Mouse (Mus musculus) adrenal gland, postnatal 10 days (tissue): Measurements from ENCODE around the gene Phf6. TPM values are rescaled to one million over a fixed set of nuclear protein-coding genes. Genes with fewer than 3 reads are reported as not detected.
"Not testable (repeated sequence)": the region's sequence is repeated elsewhere in the genome, so short reads cannot be mapped to it uniquely, and the experiment has no call there.

ENCODE experiments used
- DNase-seq: peaks from one replicate; pipeline ENCODE4 v3.0.0; 2021; ENCODE audit warnings: mixed read lengths
- total RNA-seq, 2 experiments: library from RNA; stranded (reverse); gene quantifications; 2 replicates each; pipeline ENCODE4 v1.2.3; 2021

Phf6 gene
- total RNA-seq, 2 experiments from 2014 or later = 15.8 to 15.9 TPM

DNA sequence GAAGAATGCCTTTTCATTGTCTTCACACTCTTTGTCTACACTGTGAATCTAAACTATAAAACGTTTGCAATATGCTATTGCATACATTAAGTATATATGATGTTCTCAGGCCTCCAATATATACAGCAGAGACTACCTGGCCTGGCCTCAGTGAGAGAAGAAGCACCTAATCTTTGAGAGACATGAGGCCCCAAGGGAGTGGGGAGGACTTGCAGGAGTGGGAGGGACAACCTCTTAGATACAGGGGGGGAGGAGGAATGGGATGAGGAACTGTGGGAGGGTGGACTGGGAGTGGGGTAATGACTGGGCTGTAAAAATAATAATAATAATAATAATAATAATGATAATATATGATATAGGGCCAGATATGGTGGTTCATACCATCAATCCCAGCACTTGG lies 66.5 kb downstream of the Phf6 start:
- no peak for DNase-seq

DNA sequence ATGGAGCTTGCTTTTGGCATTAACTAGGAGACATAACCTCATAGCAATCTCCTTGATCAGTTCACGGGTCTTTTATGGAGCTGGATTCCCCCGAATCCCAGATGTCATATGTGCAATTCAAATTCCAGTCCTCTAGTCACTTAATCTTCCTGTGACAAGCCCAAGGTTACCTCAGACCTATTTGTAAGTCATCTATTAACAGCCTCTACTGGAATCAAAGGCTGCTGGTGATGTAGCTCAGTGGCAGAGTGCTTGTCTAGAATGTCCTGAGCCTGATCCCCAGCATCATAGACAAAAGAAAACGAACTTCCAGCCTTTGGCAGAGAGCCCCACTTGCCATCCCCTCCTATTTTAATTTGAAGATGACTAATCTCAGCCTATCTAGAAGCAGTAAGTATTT lies 69.3 kb downstream of the Phf6 start:
- DNase-seq = no peak

DNA sequence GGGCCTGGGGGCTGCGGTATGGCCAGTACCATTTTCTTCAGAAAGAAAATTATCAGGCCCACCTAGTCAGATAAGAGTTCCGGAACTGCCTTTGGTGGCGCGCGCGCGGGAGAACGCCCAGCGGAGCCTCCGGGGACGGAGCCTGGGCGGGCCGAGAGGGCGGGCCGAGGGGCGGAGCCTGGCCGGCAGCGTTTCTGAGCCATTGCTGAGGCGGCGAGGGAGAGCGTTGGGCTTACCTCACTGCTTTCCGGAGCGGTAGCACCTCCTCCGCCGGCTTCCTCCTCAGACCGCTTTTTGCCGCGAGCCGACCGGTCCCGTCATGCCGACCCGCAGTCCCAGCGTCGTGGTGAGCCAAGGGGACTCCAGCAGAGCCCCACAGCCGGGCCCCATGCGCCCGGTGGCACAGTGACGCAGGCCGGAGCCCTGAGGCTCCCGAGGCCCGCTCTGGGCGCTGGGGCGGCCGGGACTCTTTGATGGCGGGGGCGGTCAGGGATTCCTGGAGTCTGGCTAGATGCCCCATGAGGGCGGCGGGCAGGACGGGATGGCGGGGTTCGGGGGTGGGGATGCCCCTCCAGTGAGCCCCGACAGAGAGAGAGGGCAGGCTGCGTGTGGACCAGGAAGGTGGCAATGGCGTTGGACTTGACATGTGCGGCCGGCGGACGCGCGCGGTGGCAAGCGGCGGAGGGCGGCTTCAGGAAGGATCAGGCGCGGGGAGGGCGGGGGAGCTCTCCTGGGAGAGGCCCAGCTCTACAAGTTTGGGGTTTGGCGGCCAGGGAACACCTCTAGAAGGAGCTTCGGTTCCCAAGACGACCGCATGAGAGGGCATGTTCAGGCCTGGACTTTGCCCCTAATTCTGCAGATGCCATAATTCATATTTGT lies 76.1 kb downstream of the Phf6 start, which contains the start of gene Hprt:
Gene Hprt, plus strand, starts transcription at position 233 of the 879 bp plus-strand sequence.
- peak; percentile 92 for DNase-seq

DNA sequence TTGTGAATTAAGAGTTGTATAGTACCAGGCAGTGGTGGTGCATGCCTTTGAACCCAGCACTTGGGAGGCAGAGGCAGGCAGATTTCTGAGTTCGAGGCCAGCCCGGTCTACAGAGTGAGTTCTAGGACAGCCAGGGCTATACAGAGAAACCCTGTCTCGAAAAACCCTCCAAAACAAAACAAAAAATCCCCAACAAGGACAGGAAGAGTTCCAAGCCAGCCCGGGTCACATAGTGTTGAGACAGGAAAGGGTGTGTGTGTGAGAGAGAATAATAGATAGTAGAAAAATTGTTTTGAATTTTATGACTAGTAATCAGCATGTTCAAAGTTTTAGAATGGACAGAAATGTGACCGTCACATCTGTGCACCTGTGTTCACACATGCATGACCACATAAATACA lies 82.7 kb downstream of the Phf6 start:
- DNase-seq = not testable (repeated sequence)

GRCm38 (mm10) chrX:53004887-53005286 lies 92.8 kb downstream of the Phf6 start:
- DNase-seq = not testable (repeated sequence)

DNA sequence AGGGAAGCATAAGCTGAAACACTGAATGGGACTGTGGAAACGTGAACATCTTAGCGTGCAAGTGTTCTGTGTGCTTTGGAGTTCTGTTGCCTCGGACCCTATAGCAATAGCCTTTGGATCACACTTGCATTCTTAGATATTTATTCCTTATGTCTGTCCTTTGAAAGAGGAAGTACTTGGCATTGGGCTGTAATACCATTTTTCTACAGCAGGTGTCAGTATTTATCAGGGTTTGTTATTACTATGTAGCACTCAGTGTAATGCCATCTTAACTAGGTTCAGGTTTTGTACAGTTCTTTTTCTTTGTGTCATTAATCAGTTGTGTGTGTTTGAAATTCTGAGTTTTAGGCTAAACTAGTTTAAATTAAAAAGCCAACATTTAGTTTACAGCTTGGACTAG lies 94.0 kb downstream of the Phf6 start:
- DNase-seq = no peak

Other genes starting within 250 kb of the Phf6 start
- gene Ccdc160, start 121.1 kb upstream of the Phf6 start, total RNA-seq = 10 to 100 TPM; 11.4 to 11.6 TPM
- gene Hprt, start 75.9 kb downstream of the Phf6 start, total RNA-seq = 10 to 100 TPM; 67.8 to 85.8 TPM